Mouse (Mus musculus): Measurements from ENCODE around the gene Gm20219. TPM values are rescaled to one million over a fixed set of nuclear protein-coding genes. Genes with fewer than 3 reads are reported as not detected.
A peak's percentile ranks its signal among the peaks of the same experiment; 100 is the strongest.

Gene Gm20219
- polyA plus RNA-seq, 1 experiment from 2014 or later = 1.1 TPM

DNA sequence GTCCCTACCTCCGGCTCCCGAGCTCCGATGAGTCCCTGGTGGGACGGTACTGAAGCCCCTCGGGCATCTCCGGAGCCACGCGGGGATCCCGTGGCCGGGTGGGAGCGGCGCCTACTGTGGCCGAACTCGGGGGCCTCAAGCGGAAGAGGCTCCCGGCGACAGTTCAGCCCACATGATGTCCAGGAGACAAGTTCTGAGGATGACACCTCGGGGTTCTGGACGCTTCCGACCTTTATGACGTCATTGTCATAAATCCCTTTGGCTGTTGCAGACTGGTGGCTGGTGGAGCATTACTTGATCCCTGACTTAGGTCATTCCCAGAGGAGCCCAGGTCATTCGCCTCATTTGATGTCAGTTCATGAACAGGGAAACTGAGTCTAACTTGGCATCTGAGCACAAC is 41.9 kb downstream of the Gm20219 start, which contains the start of gene Znrf4:
TSS of gene Znrf4 (minus strand) at position 122 of the 400 bp plus-strand sequence.
- H3K36me3 ChIP-seq (ENCODE audit: control insufficient read depth, insufficient read depth, low read length) = no peaks in the 10 kb centered on the region
- peaks cover 43% of the 10 kb centered on the region for H3K27me3 ChIP-seq (ENCODE audit: control insufficient read depth, insufficient read depth, low read length)
- DNase-seq (ENCODE audit: low spot score) (no peak), ATAC-seq (ENCODE audit: low FRiP score) (no peak)
- H3K27ac ChIP-seq (ENCODE audit: low read depth, low read length) = no peak within 1 kb of the TSS
- H3K9ac ChIP-seq (ENCODE audit: low read depth, low read length) = no peak within 1 kb of the TSS; the same call in 1 of the 2 replicates
- peaks cover 8% of the 10 kb centered on the region for H3K4me1 ChIP-seq (replicated peaks; ENCODE audit: control insufficient read depth, insufficient read depth, low read length)
- peak within 1 kb of the TSS; percentile 26 for H3K4me2 ChIP-seq (replicated peaks; ENCODE audit: low read depth, low read length)
- peak within 1 kb of the TSS; percentile 19 for H3K4me3 ChIP-seq (ENCODE audit: low read depth, low read length)
- 62% methylated on average over 22 of the region's 22 CpGs for WGBS
- no peaks in the 10 kb centered on the region for H3K9me3 ChIP-seq (ENCODE audit: control insufficient read depth, low read length)

DNA sequence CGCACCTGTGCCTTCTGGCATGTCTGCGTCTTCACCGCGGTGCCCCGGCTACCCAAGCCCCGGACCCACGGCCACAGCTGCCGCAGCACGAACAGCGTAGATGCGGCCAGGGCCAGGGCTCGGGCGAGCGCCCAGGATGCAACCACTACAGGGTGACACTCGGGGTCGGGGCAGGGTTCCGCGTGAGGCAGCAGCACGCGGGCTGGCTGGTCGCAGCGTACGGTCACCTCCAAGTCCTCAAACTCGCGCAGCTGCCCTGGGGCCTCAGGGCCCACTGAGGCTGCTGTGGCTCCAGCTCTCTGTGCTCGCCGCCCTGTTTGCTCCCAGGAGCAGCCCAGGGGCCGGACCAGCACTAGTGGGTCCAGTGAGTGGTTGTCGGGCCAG is 42.5 kb downstream of the Gm20219 start:
- DNase-seq (ENCODE audit: low spot score) (no peak), ATAC-seq (ENCODE audit: low FRiP score) (no peak)
- WGBS = 28% methylated on average over 22 of the region's 29 CpGs
- H3K9me3 ChIP-seq (ENCODE audit: control insufficient read depth, low read length) = no peaks in the 10 kb centered on the region
- no peaks in the 10 kb centered on the region for H3K36me3 ChIP-seq (ENCODE audit: control insufficient read depth, insufficient read depth, low read length)
- no peak overlapping the region; the same call in 1 of the 2 replicates for H3K9ac ChIP-seq (ENCODE audit: low read depth, low read length)
- peaks cover 42% of the 10 kb centered on the region for H3K27me3 ChIP-seq (ENCODE audit: control insufficient read depth, insufficient read depth, low read length)
- peak overlapping the region; percentile 19; the same call in 1 of the 2 replicates for H3K4me3 ChIP-seq (ENCODE audit: low read depth, low read length)
- H3K4me2 ChIP-seq (replicated peaks; ENCODE audit: low read depth, low read length) = peak overlapping the region; percentile 26; the same call in 1 of the 2 replicates
- peaks cover 8% of the 10 kb centered on the region for H3K4me1 ChIP-seq (replicated peaks; ENCODE audit: control insufficient read depth, insufficient read depth, low read length)
- no peak overlapping the region for H3K27ac ChIP-seq (ENCODE audit: low read depth, low read length)

- Histone ChIP-seq H3K27me3 (ENCODE audit: control insufficient read depth, insufficient read depth, low read length) (peaks cover 39% of the 10 kb centered on the region), H3K4me2 (replicated peaks; ENCODE audit: low read depth, low read length) (peak overlapping the region; percentile 26), H3K9me3 (ENCODE audit: control insufficient read depth, low read length) (no peaks in the 10 kb centered on the region), H3K4me1 (replicated peaks; ENCODE audit: control insufficient read depth, insufficient read depth, low read length) (peaks cover 8% of the 10 kb centered on the region), H3K27ac (ENCODE audit: low read depth, low read length) (no peak overlapping the region), H3K9ac (ENCODE audit: low read depth, low read length) (no peak overlapping the region; the same call in 1 of the 2 replicates), H3K4me3 (ENCODE audit: low read depth, low read length) (peak overlapping the region; percentile 19), H3K36me3 (ENCODE audit: control insufficient read depth, insufficient read depth, low read length) (no peaks in the 10 kb centered on the region)
- DNase-seq (ENCODE audit: low spot score) = peak; percentile 51
- ATAC-seq (ENCODE audit: low FRiP score) = no peak
- 5% methylated on average over 57 of the region's 60 CpGs for WGBS
Measured at GRCm38 (mm10) chr17:56510970-56511706, 43.0 kb downstream of the Gm20219 start.

DNA sequence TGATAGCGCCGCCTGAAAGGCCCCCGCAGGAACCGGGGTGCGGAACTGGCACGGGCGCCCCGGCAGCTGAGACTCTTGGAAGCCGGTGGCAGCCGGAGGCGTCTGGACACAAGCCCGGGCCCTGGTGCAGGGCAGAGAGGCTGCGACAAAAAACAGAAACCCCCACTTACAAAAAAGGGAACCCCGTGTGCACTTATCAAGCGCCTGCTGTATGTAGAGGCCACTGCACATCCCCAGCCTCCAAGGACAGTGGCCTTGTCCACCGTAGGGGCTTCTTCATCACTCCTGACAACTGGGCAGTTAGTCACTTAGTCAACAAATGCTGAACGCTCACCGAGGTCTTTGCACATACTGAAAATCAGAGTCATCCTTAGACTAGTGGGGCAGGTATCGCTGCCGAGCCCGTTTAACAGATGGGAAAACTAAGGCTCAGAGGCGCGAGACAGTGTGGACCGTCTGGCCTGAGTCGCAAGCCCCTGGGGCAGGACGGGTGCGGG is 43.7 kb downstream of the Gm20219 start:
- no peak overlapping the region for H3K4me3 ChIP-seq (ENCODE audit: low read depth, low read length)
- no peaks in the 10 kb centered on the region for H3K9me3 ChIP-seq (ENCODE audit: control insufficient read depth, low read length)
- H3K4me1 ChIP-seq (replicated peaks; ENCODE audit: control insufficient read depth, insufficient read depth, low read length) = peaks cover 8% of the 10 kb centered on the region
- peaks cover 39% of the 10 kb centered on the region for H3K27me3 ChIP-seq (ENCODE audit: control insufficient read depth, insufficient read depth, low read length)
- DNase-seq (ENCODE audit: low spot score) (no peak), ATAC-seq (ENCODE audit: low FRiP score) (no peak)
- 0 out of 2 replicates have a peak overlapping the region, but pooled peaks have one; percentile 24 for H3K27ac ChIP-seq (ENCODE audit: low read depth, low read length)
- no peaks in the 10 kb centered on the region for H3K36me3 ChIP-seq (ENCODE audit: control insufficient read depth, insufficient read depth, low read length)
- no peak overlapping the region for H3K4me2 ChIP-seq (replicated peaks; ENCODE audit: low read depth, low read length)
- no peak overlapping the region for H3K9ac ChIP-seq (ENCODE audit: low read depth, low read length)
- WGBS = 22% methylated on average over 26 of the region's 27 CpGs

DNA sequence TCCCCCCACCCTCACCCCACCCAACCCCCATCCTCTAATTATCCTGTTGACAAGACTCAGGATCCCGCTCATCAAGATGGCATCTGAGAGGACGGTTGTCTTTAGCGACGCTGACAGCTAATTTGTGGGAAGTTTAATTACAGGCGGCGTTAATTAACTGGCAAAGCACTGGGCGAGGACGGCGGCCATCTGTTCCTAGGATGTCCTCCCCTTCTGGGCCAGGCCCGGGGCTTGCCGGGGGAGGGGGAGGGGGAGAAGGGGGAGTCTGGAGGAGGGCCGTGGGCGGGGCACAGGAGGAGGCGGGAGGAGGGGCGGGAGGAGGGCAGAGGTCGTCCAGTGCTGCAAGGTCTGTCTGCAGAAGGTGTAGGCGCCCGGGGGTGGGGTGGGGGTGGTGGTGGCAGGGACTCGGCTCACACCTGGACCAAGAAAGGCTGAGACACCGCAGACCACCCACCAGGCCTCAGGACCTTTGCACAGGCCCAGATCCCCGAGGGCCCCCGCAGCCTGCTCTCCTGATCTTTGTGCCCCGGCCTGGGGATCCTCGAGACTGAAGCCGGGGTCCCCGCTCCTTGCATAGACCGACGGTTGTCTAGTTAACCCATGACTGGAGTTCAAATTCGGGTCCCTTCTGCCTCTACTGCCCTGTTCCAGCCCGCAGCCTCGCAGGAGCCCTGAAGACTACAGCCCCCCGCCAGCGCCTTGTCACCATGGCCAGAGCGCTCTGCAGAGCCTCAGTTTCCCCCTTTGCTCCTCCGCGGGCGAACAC is 44.3 kb downstream of the Gm20219 start:
- H3K36me3 ChIP-seq (ENCODE audit: control insufficient read depth, insufficient read depth, low read length) = no peaks in the 10 kb centered on the region
- H3K9ac ChIP-seq (ENCODE audit: low read depth, low read length) = no peak overlapping the region
- H3K27me3 ChIP-seq (ENCODE audit: control insufficient read depth, insufficient read depth, low read length) = peaks cover 39% of the 10 kb centered on the region
- no peaks in the 10 kb centered on the region for H3K9me3 ChIP-seq (ENCODE audit: control insufficient read depth, low read length)
- no peak overlapping the region for H3K4me3 ChIP-seq (ENCODE audit: low read depth, low read length)
- peak overlapping the region; percentile 19 for H3K4me2 ChIP-seq (replicated peaks; ENCODE audit: low read depth, low read length)
- 7% methylated on average over 29 of the region's 37 CpGs for WGBS
- H3K27ac ChIP-seq (ENCODE audit: low read depth, low read length) = 0 out of 2 replicates have a peak overlapping the region, but pooled peaks have one; percentile 24
- H3K4me1 ChIP-seq (replicated peaks; ENCODE audit: control insufficient read depth, insufficient read depth, low read length) = peaks cover 8% of the 10 kb centered on the region
- ATAC-seq (ENCODE audit: low FRiP score) = peak; percentile 33
- peak; percentile 78 for DNase-seq (ENCODE audit: low spot score)

- H3K4me1 ChIP-seq (replicated peaks; ENCODE audit: control insufficient read depth, insufficient read depth, low read length) = peaks cover 8% of the 10 kb centered on the region
- H3K27me3 ChIP-seq (ENCODE audit: control insufficient read depth, insufficient read depth, low read length) = peaks cover 39% of the 10 kb centered on the region
- peak overlapping the region; percentile 72 for H3K27ac ChIP-seq (ENCODE audit: low read depth, low read length)
- H3K4me3 ChIP-seq (ENCODE audit: low read depth, low read length) = no peak overlapping the region
- 40% methylated on average over 10 of the region's 10 CpGs for WGBS
- no peaks in the 10 kb centered on the region for H3K9me3 ChIP-seq (ENCODE audit: control insufficient read depth, low read length)
- no peak overlapping the region for H3K4me2 ChIP-seq (replicated peaks; ENCODE audit: low read depth, low read length)
- no peaks in the 10 kb centered on the region for H3K36me3 ChIP-seq (ENCODE audit: control insufficient read depth, insufficient read depth, low read length)
- no peak for DNase-seq (ENCODE audit: low spot score)
- peak; percentile 14; the same call in 1 of the 2 replicates for ATAC-seq (ENCODE audit: low FRiP score)
- no peak overlapping the region for H3K9ac ChIP-seq (ENCODE audit: low read depth, low read length)
Measured at GRCm38 (mm10) chr17:56509021-56509640, 45.1 kb downstream of the Gm20219 start.

DNA sequence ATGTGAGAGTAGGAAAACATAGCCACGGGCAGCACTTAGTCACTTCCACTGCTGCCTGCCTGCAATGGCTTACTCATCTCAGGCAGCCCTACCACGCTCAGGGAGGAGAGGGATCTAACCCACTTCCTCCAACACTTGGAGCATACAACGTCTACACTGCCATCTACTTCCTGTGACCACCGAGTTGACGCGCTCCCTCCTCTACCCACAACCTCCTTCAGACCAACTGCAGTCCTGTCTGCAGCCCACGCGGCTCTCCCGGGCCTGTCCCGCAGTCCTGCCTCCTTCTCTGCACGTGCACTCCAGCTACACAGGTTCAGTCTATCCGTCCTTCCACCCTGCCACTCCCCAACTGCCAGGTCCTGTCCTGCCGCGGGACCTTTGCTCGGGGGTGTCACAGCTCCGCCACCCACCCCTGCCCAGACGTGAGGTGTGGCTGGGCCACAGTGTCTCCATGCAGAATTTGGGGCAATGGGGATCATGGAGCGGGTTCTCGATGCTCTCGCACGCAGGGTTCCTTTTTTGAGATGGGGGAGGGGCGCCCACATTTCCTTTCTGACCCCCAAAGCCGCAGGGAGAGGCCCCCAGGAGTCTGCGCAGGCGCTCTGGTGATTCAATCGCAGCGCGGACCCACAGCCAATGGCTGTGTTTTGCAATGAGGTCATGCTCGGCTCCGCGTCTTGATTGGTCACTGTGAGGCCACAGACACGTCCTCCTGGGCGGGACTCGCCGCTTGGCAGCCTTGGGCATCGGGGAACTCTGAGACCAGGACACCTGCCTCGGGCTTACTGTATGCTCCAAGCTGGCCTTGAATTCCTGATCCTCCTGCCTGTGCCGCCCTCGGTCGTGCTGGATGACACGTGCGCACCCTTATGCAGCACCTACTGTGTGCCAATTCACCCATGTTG is 46.8 kb downstream of the Gm20219 start:
- DNase-seq (ENCODE audit: low spot score) (peak; percentile 93), ATAC-seq (ENCODE audit: low FRiP score) (peak; percentile 93)
- Histone ChIP-seq H3K36me3 (ENCODE audit: control insufficient read depth, insufficient read depth, low read length) (no peaks in the 10 kb centered on the region), H3K4me1 (replicated peaks; ENCODE audit: control insufficient read depth, insufficient read depth, low read length) (peaks cover 8% of the 10 kb centered on the region), H3K9ac (ENCODE audit: low read depth, low read length) (peak overlapping the region; percentile 66), H3K9me3 (ENCODE audit: control insufficient read depth, low read length) (no peaks in the 10 kb centered on the region), H3K27ac (ENCODE audit: low read depth, low read length) (peak overlapping the region; percentile 74), H3K27me3 (ENCODE audit: control insufficient read depth, insufficient read depth, low read length) (peaks cover 27% of the 10 kb centered on the region), H3K4me3 (ENCODE audit: low read depth, low read length) (peak overlapping the region; percentile 51), H3K4me2 (replicated peaks; ENCODE audit: low read depth, low read length) (peak overlapping the region; percentile 96)
- WGBS = under 1% methylated on average over 42 of the region's 42 CpGs
